Mouse (Mus musculus) megakaryocyte, embryonic 14.5 days (primary cell): Measurements from ENCODE around the gene Sergef.

Experiments used
- FLI1 ChIP-seq: IDR thresholded peaks from 2 replicates; pipeline ENCODE4 v1.6.1; 2012; ENCODE audit warnings: low read length, inconsistent platforms, mixed read lengths
- GATA1 ChIP-seq: IDR thresholded peaks from 3 replicates; pipeline ENCODE4 v1.6.1; 2012; ENCODE audit warnings: mixed read lengths, low read length, inconsistent platforms, borderline replicate concordance

DNA sequence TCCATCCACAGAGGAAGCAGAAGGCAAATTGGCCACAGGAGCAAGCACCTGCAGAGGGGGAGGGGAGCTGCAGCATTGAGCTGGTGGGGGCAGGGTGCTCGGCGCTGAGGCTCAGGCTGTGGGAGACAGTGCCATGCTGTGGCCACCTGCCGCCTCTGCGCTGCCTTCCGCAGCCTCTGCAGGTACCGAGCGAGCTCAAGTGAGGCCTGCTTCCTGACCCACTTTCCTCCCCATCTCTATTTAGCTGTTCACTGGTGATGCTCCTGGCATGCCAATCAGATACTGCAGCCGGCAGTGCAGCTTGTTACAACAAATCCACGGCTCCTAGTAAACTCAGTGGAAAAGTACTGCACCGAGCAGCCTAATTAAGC lies 104.2 kb downstream of the Sergef start:
- TF ChIP-seq GATA1 (no peak), FLI1 (no peak)
